Mouse (Mus musculus) cerebellum, adult 9-11 months (tissue): Measurements from ENCODE around the gene Atg10.
A peak's percentile ranks its signal among the peaks of the same experiment; 100 is the strongest.
"Not testable (repeated sequence)": the region's sequence is repeated elsewhere in the genome, so short reads cannot be mapped to it uniquely, and the experiment has no call there.

Experiments used
- DNase-seq: peaks from one replicate; pipeline ENCODE4 v3.0.0; 2022

Atg10 gene

GRCm38 (mm10) chr13:90926938-90927633 is 296.7 kb downstream of the Atg10 start:
- no peak for DNase-seq

GRCm38 (mm10) chr13:90926125-90926765 is 297.5 kb downstream of the Atg10 start:
- DNase-seq = no peak

DNA sequence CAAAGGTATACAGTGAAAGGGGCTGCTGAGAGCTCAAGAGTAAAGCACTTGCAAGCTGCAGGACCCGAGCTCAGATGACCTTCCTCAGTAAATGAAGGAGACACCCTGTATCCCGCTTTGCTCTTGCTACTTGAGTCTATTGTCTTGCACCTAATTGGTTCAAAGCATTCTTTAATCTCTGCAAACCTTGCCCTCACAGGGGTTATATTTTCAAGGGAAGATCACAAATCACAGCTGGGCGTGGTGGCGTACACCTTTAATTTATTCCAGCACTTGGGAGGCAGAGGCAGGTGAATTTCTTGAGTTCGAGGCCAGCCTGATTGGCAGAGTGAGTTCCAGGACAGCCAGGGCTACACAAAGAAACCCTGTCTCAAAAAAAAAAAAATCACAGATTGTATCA is 298.6 kb downstream of the Atg10 start:
- no peak for DNase-seq

DNA sequence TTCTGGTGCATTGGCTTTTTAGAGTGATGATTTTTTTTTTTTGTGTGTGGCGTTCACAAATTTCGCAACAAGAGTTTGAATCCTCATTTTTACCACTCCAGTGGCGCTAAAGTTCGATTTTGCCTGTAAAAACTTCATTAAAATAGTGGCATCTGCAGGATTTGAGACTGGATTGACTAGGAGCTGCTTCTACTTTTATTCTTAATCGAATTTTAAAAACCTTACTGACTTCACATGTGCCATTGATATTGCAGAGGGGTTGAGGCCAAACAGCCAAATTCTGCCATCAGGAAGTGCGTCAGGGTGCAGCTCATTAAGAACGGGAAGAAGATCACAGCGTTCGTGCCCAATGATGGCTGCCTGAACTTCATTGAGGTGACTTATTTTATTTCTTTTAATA is 299.7 kb downstream of the Atg10 start:
- no peak for DNase-seq

DNA sequence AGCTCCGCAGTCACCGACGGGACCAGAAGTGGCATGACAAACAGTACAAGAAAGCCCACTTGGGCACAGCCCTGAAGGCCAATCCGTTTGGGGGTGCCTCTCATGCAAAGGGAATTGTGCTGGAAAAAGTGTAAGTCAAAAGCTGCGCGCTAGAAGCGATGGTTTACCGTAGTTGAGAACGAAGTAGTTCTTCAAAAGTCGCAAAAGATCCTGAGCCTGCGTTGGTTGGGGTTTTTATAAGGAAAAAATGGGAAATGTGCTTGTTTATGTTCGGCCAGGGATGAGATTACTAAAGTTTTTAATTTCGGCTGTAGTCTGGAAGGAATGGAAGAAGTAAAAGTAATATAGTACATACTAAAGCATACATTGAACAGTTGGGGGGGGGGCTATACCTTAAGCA is 300.2 kb downstream of the Atg10 start:
- DNase-seq = not testable (repeated sequence)

GRCm38 (mm10) chr13:90922751-90923612 is 300.8 kb downstream of the Atg10 start, which contains the start of gene Rps23:
Gene Rps23 (plus strand): TSS chr13:90922958.
- peak; percentile 92 for DNase-seq

- no peak for DNase-seq
Observed at GRCm38 (mm10) chr13:90914721-90915120, 309.0 kb downstream of the Atg10 start.

DNA sequence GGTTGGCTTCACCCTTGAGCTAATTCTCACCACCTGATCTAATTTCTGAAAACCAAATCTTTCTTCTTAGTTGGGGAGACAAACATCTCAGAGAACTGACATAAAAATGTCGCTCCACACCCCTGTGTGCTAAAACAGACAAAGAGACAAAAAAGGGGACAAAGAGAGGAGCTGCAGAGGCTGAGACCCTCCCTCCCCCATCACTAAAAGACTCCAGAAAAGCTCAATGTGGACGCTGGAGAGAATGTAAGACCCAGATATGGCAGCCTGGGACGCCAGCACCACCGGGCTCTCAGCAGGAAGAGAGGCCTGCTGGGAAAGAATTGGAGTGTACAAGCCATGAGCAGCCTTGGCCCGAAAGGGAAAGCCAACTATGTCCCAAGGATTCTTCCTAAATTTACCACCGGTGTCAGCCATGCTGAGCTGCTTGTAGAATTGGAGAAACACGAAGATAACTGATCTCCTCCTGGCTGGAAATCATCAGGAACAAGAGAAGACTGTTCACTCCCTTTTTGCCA is 310.0 kb downstream of the Atg10 start:
- no peak for DNase-seq

DNA sequence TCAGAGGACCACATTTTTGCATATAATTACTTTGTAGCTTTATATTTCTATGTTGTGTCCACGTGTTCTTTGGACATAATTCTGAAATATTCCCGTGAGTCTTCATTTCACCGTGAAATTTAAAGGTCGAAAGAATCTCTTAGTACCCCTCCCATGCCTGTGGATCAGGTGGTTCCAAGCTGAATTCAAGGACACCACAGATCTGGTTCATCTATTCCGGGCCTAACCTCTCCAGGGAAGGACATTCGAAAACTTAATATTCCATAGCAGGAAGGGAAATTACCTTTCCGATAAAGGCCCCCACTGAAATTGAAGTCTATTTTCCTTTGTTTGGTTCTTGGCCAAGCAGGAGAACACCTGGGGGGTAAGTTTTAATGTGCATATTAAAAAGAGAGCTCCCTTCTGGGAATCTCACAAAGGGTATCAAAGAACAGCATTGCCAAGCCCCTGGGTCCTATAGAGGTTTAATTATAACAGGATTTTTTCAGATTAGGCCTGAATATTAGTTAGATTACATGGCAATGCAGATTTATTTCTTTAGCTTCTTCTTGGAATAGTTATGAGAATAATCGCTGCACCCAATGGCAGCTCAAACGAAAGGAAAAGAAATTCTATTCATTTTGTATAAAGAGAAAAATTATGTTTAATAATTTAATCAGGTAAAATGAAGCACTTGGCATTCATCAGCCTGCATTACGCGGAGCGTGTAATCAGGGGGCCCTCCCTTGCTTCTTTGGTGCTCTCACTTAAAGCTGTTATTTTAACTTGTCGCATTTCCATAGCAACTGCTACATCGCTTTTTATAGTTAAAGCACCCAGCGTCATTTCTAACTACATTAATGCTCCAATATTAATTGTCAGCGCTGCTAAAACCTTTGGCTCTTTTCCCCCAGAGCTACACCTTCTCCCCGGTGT is 310.8 kb downstream of the Atg10 start:
- DNase-seq = no peak

DNA sequence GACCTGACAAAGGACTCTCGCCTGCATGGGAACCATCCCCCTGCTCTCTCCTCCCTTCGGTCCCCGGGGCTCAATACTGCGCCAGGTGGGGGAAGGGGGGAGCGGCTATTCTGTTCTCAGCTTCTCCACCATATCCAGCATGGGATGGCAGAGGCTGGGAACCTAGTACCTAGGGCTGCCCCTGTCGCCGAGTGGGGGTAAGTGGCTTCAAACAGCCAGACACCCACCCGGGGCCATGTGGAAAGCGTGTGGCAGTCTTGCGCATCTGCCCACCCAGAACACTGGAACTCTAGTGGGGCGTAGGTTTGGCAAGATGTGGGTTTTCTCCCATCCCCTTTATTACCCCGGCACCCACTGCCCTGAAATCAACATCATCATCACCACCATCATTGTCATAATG is 316.4 kb downstream of the Atg10 start:
- DNase-seq = no peak

DNA sequence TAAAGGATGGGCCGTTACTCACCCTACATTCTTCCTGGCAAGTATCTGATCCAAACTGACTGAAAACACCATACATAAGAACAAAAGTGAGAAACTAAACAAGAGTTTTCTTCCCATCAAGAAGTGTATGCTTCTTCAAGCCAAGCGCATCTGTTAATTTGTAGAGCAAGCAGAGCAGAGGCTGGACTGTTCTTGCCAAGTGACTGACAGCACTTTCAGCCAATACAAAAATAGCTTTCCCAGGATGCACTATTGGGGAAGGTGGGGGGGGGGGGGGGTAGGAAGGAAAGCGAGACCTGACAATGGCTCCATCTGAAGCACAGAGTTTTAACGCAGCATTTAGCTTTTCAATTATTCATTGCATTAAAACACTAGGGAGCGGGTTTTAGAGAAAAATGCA is 318.6 kb downstream of the Atg10 start, which contains the start of gene Atp6ap1l:
Atp6ap1l (minus strand) TSS at position 180 of the 400 bp plus-strand sequence.
- DNase-seq = no peak

DNA sequence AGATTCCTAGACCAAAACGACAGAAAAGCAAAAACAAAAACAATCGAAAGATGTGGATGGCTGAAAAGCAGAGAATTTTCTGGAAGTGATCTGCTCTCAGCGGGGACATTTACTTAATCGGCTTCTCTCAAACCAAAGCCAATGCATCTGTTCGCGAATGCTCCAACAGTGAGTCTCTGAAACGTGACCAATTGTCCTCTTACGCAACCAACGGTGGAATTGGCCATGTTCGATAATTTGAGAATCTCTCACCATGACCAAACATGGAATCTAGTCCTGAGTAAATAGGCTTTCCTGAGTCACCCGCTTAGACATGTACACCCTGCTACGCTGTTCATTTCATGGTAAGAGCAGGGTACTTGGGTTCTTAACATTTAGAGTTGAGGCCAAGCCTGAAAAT is 326.9 kb downstream of the Atg10 start:
- no peak for DNase-seq

DNA sequence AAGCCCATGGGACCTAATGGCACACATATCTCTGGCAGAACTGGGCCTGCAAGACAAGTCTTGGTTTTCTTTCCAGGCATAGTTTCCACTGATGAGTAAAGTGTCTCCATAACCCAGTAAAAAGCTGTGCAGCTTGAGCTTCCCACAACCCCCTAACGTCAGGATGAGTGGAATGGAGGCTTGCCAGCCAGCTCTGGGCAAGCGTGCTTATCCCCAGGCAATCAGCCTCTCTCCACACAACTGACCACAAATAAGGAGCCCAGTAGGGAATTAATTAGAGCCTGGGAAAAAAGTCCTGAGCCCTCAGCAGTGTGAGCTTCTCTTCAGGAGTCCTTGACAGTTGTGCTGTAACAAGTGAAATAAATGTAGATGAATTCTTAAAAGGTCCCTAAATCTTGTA is 327.7 kb downstream of the Atg10 start:
- peak; percentile 18 for DNase-seq

DNA sequence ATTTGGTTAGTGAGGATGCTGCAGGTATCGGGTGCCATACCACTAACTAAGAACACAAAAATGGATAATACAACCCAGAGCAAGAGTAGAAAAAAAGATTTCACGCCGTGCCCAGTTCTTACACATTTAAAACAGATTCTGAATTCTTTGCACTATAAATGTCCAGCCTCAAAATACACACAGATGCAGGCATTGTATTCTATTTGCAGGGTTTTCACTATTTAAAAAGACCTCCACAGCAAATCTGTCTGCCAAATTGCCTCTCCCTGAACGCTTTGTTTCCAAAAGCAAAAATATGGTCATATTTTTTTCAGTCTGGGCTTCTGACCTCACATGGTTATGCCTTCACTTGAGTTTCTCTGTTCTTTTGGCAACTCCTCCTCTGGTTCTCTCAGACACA is 328.9 kb downstream of the Atg10 start:
- DNase-seq = no peak

DNA sequence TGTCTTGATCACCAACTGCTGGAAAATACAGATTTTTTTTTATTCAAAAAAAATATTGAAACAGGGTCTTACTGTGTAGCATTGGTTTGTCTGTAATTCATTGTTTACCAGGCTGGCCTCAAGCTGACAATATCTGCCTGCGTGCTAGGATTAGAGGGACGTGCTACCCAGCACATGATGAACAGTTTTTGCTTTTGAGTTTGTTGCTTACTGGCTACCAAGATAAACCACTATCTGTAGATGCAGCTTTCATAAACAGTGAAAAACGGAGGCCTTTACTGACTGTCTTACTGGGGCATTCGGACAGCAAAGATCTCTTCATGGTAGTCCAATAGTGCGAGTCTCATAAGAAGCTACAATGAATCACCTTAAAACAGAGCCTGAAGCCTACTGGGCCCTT is 333.7 kb downstream of the Atg10 start:
- DNase-seq = no peak

DNA sequence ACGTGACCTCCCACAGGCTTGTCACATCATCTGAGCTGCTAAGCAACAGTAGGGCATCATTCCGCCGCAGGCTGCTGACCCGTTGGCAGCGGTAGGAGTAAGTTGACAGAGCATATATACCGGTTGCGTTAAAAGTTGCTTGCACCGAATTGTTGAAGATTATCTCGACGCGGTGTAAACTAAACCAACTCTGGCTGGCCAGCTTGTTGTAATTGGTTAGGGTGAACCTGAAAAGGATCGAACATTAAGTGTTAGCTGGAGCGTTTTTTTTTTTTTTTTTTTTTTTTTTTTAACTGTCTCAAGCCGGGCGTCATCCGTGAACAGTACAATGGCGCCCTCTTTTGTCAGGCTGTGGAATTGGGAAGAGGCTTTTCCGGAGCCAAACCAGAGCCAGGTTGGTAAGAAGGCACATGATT is 337.2 kb downstream of the Atg10 start:
- DNase-seq = peak; percentile 35

GRCm38 (mm10) chr13:90885856-90886532 is 337.8 kb downstream of the Atg10 start:
- DNase-seq = no peak
